In the genomic region with DNA sequence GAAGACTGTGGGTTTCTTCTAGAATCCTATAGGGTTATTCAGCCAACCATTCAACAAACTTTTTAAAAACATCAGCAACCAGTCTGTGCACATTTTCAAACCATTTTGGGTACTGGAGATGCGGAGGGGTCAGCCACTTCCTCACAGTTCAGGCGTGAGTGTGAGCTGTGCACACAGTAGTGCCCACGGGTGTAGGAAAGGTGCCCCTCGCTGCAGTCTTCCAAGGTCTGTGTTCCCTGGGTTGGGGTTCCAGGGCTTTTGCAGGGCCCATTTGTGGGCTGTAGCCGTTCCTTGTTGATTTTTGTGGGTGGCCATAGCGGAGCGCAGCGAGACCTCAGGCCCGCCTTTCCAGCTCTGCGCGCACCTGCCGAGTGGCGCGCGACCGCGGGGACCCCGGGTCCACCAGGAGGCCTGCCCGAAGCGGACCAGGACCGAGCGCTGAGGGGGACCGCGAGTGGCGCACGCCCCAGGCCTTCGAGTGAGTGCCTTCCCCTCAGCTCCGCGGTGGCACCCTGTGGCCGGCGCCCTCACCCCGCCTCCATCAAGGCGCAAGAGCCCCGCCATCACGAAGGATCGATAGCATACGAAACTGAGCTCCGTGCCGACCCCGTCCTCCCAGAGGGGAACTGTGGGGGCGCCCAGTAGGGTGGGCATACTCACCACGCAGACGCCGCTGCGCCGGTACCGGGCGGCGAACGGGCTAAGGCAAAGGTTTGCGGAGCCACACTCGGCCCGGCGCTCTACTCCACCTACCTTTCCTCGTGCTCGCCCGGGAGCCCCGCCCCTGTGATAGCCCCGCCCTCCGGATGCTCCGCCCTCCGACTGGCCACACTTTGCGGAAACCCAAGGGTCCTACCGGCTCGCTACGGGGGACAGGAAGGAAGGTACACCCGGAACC, we compare ENCODE assay signal across 8 mouse cellular contexts. TPM values are rescaled to one million over a fixed set of nuclear protein-coding genes. Genes with fewer than 3 reads are reported as not detected.
A peak's percentile ranks its signal among the peaks of the same experiment; 100 is the strongest.
DNase-seq lines count a peak whose midpoint lies in the region; ATAC-seq lines count a peak whose summit lies in the region.

A gene (minus strand): TSS at position 780 of the 898 bp plus-strand sequence.

- 0 out of 2 replicates have a peak, but pooled peaks cover 8% of the 10 kb centered on the region for H3K27me3 ChIP-seq in embryonic facial prominence, embryonic 14.5 days (replicated peaks; ENCODE audit: control insufficient read depth, insufficient read depth, low read length)
- peaks cover 18% of the 10 kb centered on the region for H3K27me3 ChIP-seq in limb, embryonic 12.5 days
- no peaks in the 10 kb centered on the region for H3K27me3 ChIP-seq in midbrain, embryonic 14.5 days (ENCODE audit: control insufficient read depth, insufficient read depth, low read length)

- H3K4me2 ChIP-seq in embryonic facial prominence, embryonic 14.5 days (ENCODE audit: low read depth, low read length) = peak within 1 kb of the TSS; percentile 94
- H3K4me2 ChIP-seq in limb, embryonic 12.5 days = peak within 1 kb of the TSS; percentile 93
- peak within 1 kb of the TSS; percentile 90 for H3K4me2 ChIP-seq in midbrain, embryonic 14.5 days (ENCODE audit: low read length)

- peak; percentile 92 for DNase-seq in 416B (ENCODE audit: low read depth)
- peak; percentile 94 for DNase-seq in adrenal gland, postnatal 36 days
- peak; percentile 80 for DNase-seq in embryonic facial prominence, embryonic 14.5 days (ENCODE audit: low spot score)
- DNase-seq in heart, adult 8-10 months (ENCODE audit: low spot score) = peak; percentile 92
- DNase-seq in kidney, adult 8-10 months = peak; percentile 91 to 96
- DNase-seq in midbrain, embryonic 14.5 days = peak; percentile 85
- peak; percentile 97 to 99 for DNase-seq in spleen, adult 18-20 months

- H3K36me3 ChIP-seq in embryonic facial prominence, embryonic 14.5 days (ENCODE audit: control insufficient read depth, insufficient read depth, low read length) = no peaks in the 10 kb centered on the region
- no peaks in the 10 kb centered on the region for H3K36me3 ChIP-seq in limb, embryonic 12.5 days
- H3K36me3 ChIP-seq in midbrain, embryonic 14.5 days (ENCODE audit: control insufficient read depth, insufficient read depth, low read length) = no peaks in the 10 kb centered on the region

- peak within 1 kb of the TSS; percentile 64 for H3K4me3 ChIP-seq in embryonic facial prominence, embryonic 14.5 days (ENCODE audit: low read depth, low read length)
- peak within 1 kb of the TSS; percentile 67 for H3K4me3 ChIP-seq in limb, embryonic 12.5 days (replicated peaks)
- H3K4me3 ChIP-seq in midbrain, embryonic 14.5 days (replicated peaks; ENCODE audit: low read depth, low read length) = peak within 1 kb of the TSS; percentile 60

- peaks cover 13% of the 10 kb centered on the region for H3K4me1 ChIP-seq in embryonic facial prominence, embryonic 14.5 days (ENCODE audit: control insufficient read depth, insufficient read depth, low read length)
- peaks cover 10% of the 10 kb centered on the region; the same call in 1 of the 2 replicates for H3K4me1 ChIP-seq in limb, embryonic 12.5 days (replicated peaks)
- peaks cover 4% of the 10 kb centered on the region for H3K4me1 ChIP-seq in midbrain, embryonic 14.5 days (ENCODE audit: control insufficient read depth, insufficient read depth, low read length)

- no peak within 1 kb of the TSS for H3K27ac ChIP-seq in embryonic facial prominence, embryonic 14.5 days (replicated peaks; ENCODE audit: low read depth, low read length)
- no peak within 1 kb of the TSS for H3K27ac ChIP-seq in limb, embryonic 12.5 days
- 0 out of 2 replicates have a peak within 1 kb of the TSS, but pooled peaks have one; percentile 20 for H3K27ac ChIP-seq in midbrain, embryonic 14.5 days (replicated peaks; ENCODE audit: low read depth, low read length)

- WGBS in embryonic facial prominence, embryonic 14.5 days = 1% methylated on average over 30 of the region's 67 CpGs
- 2% methylated on average over 67 of the region's 67 CpGs for WGBS in limb, embryonic 12.5 days
- WGBS in midbrain, embryonic 14.5 days = 1% methylated on average over 67 of the region's 67 CpGs

- peak; percentile 91 for ATAC-seq in embryonic facial prominence, embryonic 14.5 days (ENCODE audit: low read depth)
- ATAC-seq in limb, embryonic 12.5 days (ENCODE audit: insufficient number of reproducible peaks, insufficient read depth, low FRiP score, low TSS enrichment, low read depth) = peak; percentile 81
- peak; percentile 90 for ATAC-seq in midbrain, embryonic 14.5 days (ENCODE audit: low FRiP score, low TSS enrichment)

- no peaks in the 10 kb centered on the region for H3K9me3 ChIP-seq in embryonic facial prominence, embryonic 14.5 days (ENCODE audit: control insufficient read depth, low read length)
- H3K9me3 ChIP-seq in limb, embryonic 12.5 days = no peaks in the 10 kb centered on the region
- H3K9me3 ChIP-seq in midbrain, embryonic 14.5 days (ENCODE audit: control insufficient read depth, low read length) = no peaks in the 10 kb centered on the region

- H3K9ac ChIP-seq in embryonic facial prominence, embryonic 14.5 days (ENCODE audit: low read depth, low read length) = peak within 1 kb of the TSS; percentile 61
- peak within 1 kb of the TSS; percentile 63 for H3K9ac ChIP-seq in limb, embryonic 12.5 days (replicated peaks)
- H3K9ac ChIP-seq in midbrain, embryonic 14.5 days (replicated peaks; ENCODE audit: low read length) = peak within 1 kb of the TSS; percentile 76

RNA-seq across cellular contexts. Expression of the gene that starts here (rescaled TPM):
- total RNA-seq in adrenal gland, postnatal 36 days (2021) = 1 to 10 TPM; 4.5 to 5.9 TPM
- polyA plus RNA-seq in embryonic facial prominence, embryonic 14.5 days (2014; fragmentation: Nextera tagmentation; extraction: Ambion mirVana) = 13.4 and 18.2 TPM in 2 replicates
- total RNA-seq in heart, adult 8-10 months (2022) = 1 to 10 TPM in 2 of 4 experiments, under 1 TPM in 2; 0.81 to 1.7 (median 0.95) TPM
- polyA plus RNA-seq in limb, embryonic 12.5 days (2016; fragmentation: Nextera tagmentation; extraction: Ambion mirVana) = 16.7 and 17.4 TPM in 2 replicates
- polyA plus RNA-seq in midbrain, embryonic 14.5 days (2014; fragmentation: Nextera tagmentation; extraction: Ambion mirVana) = 41.7 and 46.4 TPM in 2 replicates
